Comparison of ENCODE assay signal across 8 mouse cellular contexts in genomic region chr9:85748204-85749141, GRCm38 (mm10). TPM values are rescaled to one million over a fixed set of nuclear protein-coding genes. Genes with fewer than 3 reads are reported as not detected.
A peak's percentile ranks its signal among the peaks of the same experiment; 100 is the strongest.
DNase-seq lines count a peak whose midpoint lies in the region; ATAC-seq lines count a peak whose summit lies in the region.

No protein-coding gene starts in this region.

- peak overlapping the region; percentile 99 for H3K9ac ChIP-seq in hindbrain, embryonic 15.5 days

- 0 out of 2 replicates have a peak, but pooled peaks cover under 1% of the 10 kb centered on the region for H3K36me3 ChIP-seq in hindbrain, embryonic 15.5 days

- peak; percentile 39 for DNase-seq in WW6 (ENCODE audit: low read depth, low spot score)
- peak; percentile 84 for DNase-seq in cerebellum, adult 9-11 months
- peak; percentile 65 to 70 for DNase-seq in frontal cortex, postnatal 10 days (ENCODE audit: low spot score in 2 of 2)
- peak; percentile 61 to 87 for DNase-seq in left cerebral cortex, postnatal 10 days (ENCODE audit: extremely low spot score in 1 of 2, low spot score in 2 of 2)
- peak; percentile 69 for DNase-seq in right cerebral cortex, postnatal 4 days
- peak; percentile 82 for DNase-seq in yolk sac, embryonic 10.5 days (ENCODE audit: low spot score)

- peak overlapping the region; percentile 85 for H3K4me2 ChIP-seq in hindbrain, embryonic 15.5 days

- H3K9me3 ChIP-seq in hindbrain, embryonic 15.5 days = no peaks in the 10 kb centered on the region

- H3K27me3 ChIP-seq in hindbrain, embryonic 15.5 days = no peaks in the 10 kb centered on the region

- H3K27ac ChIP-seq in hindbrain, embryonic 15.5 days (replicated peaks) = peak overlapping the region; percentile 99

- intact Hi-C loops in left cerebral cortex, postnatal 10 days (cut with DNase I) = loop anchor here (5.0 kb wide), 1 partner anchor 824 kb away; the partner anchor contains the start of genes Pgm3 and Rwdd2a

- under 1% methylated on average over 43 of the region's 43 CpGs for WGBS in hindbrain, embryonic 15.5 days

- ATAC-seq in hindbrain, embryonic 15.5 days (ENCODE audit: low FRiP score, low read depth) = peak; percentile 83
- peak; percentile 61 for ATAC-seq in megakaryocyte-erythroid progenitor cell, adult 5-6 weeks (replicated peaks; ENCODE audit: low FRiP score, low TSS enrichment, poor library complexity, severe bottlenecking)

- peaks cover 22% of the 10 kb centered on the region for H3K4me1 ChIP-seq in hindbrain, embryonic 15.5 days (replicated peaks)

- peak overlapping the region; percentile 97 for H3K4me3 ChIP-seq in hindbrain, embryonic 15.5 days

RNA-seq across cellular contexts. Expression of gene Ibtk, which starts 0.7 kb away (rescaled TPM):
- polyA plus RNA-seq in hindbrain, embryonic 15.5 days (2015; fragmentation: Nextera tagmentation; extraction: Ambion mirVana) = 25.4 and 25.8 TPM in 2 replicates
- total RNA-seq in left cerebral cortex, postnatal 10 days (2021) = 10 to 100 TPM; 25.8 to 28.3 TPM
- total RNA-seq in megakaryocyte-erythroid progenitor cell, adult 5-6 weeks (2014; fragmentation: Nextera tagmentation) = 41.7 and 53.8 TPM in 2 replicates
- 119 and 126 TPM in 2 replicates for total RNA-seq in megakaryocyte-erythroid progenitor cell, adult 5-6 weeks (2017)

Comparison
In these comparisons a context has a peak if more than half of its experiments do, and no peak if none do; other contexts are left out.
1. Peak in every context shown above with its lines: DNase-seq, ATAC-seq, H3K4me3 ChIP-seq and H3K27ac ChIP-seq.